Mouse (Mus musculus): ENCODE results near the gene Ascl5. TPM values are rescaled to one million over a fixed set of nuclear protein-coding genes. Genes with fewer than 3 reads are reported as not detected.

The Ascl5 gene
- total RNA-seq, 1 experiment: not detected

DNA sequence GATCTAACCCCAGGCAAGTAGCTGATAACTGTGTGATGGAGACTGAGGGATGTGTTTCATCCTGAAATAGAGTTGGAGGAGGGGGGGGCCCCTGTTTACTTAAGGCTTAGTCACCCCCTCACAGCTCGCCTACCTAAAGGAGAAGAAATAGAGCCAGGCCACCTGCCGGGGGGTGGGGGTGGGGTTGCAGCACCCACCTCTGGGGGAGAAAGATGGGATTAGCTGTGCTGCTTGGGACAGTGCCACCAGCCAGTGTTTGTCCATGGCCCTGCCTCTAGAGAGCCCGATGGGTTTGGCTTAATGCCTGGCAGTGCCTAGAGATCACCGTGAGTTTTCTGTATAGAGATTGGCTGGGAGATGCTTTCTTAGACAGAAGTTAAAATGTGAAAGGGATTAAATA, 9.7 kb upstream of the Ascl5 start:
- Histone ChIP-seq H3K27ac (ENCODE audit: insufficient read depth, low read depth, low read length, poor library complexity, severe bottlenecking) (no peak overlapping the region), H3K36me3 (ENCODE audit: control insufficient read depth, insufficient read depth, low read length, poor library complexity, severe bottlenecking) (no peaks in the 10 kb centered on the region), H3K9ac (ENCODE audit: insufficient read depth, low read depth, low read length, poor library complexity, severe bottlenecking) (no peak overlapping the region), H3K4me3 (ENCODE audit: insufficient read depth in 1 of 2, low read depth in 1 of 2, low read length in 2 of 2, poor library complexity in 1 of 2, severe bottlenecking in 1 of 2) (no peak overlapping the region), H3K4me1 (ENCODE audit: control insufficient read depth in 2 of 2, insufficient read depth in 2 of 2, low read length in 2 of 2, poor library complexity in 1 of 2) (no peaks in the 10 kb centered on the region), H3K9me3 (ENCODE audit: control insufficient read depth, insufficient read depth, low read depth, low read length) (no peaks in the 10 kb centered on the region)
- in situ Hi-C loops (cut with MboI; ENCODE audit: low sequenced_read_pairs in 2 of 2, unreplicated experiment in 2 of 2): no loop called here
- DNase-seq (ENCODE audit: low read depth, low spot score): no peak
- no peak for TF ChIP-seq CHD2 (IDR thresholded peaks at IDR 0.05; ENCODE audit: low read depth, low read length)
- TF ChIP-seq MAFK (IDR thresholded peaks at IDR 0.05; ENCODE audit: insufficient read depth, low read depth, low read length): no peak
- TF ChIP-seq ZC3H11A (IDR thresholded peaks at IDR 0.05; ENCODE audit: borderline replicate concordance, low read depth, low read length): no peak
- TF ChIP-seq ZNF384 (IDR thresholded peaks at IDR 0.05; ENCODE audit: low read depth, low read length): no peak
- TF ChIP-seq HCFC1 (IDR thresholded peaks at IDR 0.05; ENCODE audit: borderline replicate concordance, insufficient read depth, low read length): no peak

DNA sequence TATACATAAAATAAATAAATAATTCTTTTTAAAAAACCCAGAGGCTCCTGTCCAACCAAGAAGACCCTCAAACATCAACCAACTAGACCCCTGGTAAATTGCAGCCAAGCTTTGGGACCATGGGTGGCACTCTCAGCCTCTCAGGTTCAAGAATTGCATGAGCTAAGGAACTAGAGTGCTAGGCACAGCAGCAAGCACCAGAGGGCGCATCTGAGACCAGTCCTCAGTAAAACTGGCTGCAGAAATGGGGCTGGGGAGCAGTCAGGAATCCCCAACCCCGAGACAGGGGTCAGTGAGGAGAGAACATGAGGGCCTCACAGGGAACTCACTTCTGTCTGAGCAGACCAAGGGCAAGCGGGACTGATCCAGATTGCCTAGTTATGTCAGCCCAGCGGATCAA, 4.8 kb upstream of the Ascl5 start:
- H3K9me3 ChIP-seq (ENCODE audit: control insufficient read depth, insufficient read depth, low read depth, low read length): no peaks in the 10 kb centered on the region
- DNase-seq (ENCODE audit: low read depth, low spot score): peak; percentile 41
- H3K36me3 ChIP-seq (ENCODE audit: control insufficient read depth, insufficient read depth, low read length, poor library complexity, severe bottlenecking): no peaks in the 10 kb centered on the region
- no peak overlapping the region for H3K9ac ChIP-seq (ENCODE audit: insufficient read depth, low read depth, low read length, poor library complexity, severe bottlenecking)
- in situ Hi-C loops (cut with MboI; ENCODE audit: low sequenced_read_pairs in 2 of 2, unreplicated experiment in 2 of 2): no loop called here
- H3K27ac ChIP-seq (ENCODE audit: insufficient read depth, low read depth, low read length, poor library complexity, severe bottlenecking): no peak overlapping the region
- TF ChIP-seq ZNF384 (IDR thresholded peaks at IDR 0.05; ENCODE audit: low read depth, low read length) (no peak), HCFC1 (IDR thresholded peaks at IDR 0.05; ENCODE audit: borderline replicate concordance, insufficient read depth, low read length) (no peak), ZC3H11A (IDR thresholded peaks at IDR 0.05; ENCODE audit: borderline replicate concordance, low read depth, low read length) (peak; percentile 11; the same call in 1 of the 2 replicates)
- H3K4me1 ChIP-seq (ENCODE audit: control insufficient read depth in 2 of 2, insufficient read depth in 2 of 2, low read length in 2 of 2, poor library complexity in 1 of 2): no peaks in the 10 kb centered on the region
- H3K4me3 ChIP-seq (ENCODE audit: insufficient read depth in 1 of 2, low read depth in 1 of 2, low read length in 2 of 2, poor library complexity in 1 of 2, severe bottlenecking in 1 of 2): no peak overlapping the region

DNA sequence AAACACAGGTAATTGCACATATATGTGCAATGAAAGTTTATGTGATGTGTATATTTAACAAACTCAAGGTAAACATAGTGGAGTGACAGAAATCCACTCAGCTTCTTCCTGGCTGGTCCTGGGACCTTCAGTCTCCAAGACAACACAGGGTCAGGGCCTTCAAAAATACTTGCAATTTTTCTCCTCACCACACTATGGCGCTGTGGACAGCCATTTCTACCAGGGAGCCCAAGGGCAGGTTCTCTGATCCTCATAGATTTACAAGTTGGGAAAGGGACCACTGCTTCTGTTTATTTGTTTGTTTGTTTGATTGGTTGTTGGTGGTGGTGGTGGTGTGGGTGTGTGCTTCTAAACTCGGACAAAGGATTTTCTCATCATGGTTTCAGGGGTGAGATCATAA, 3.2 kb upstream of the Ascl5 start:
- no peaks in the 10 kb centered on the region for H3K36me3 ChIP-seq (ENCODE audit: control insufficient read depth, insufficient read depth, low read length, poor library complexity, severe bottlenecking)
- DNase-seq (ENCODE audit: low read depth, low spot score): peak; percentile 24
- in situ Hi-C loops (cut with MboI; ENCODE audit: low sequenced_read_pairs in 2 of 2, unreplicated experiment in 2 of 2): no loop called here
- H3K4me1 ChIP-seq (ENCODE audit: control insufficient read depth in 2 of 2, insufficient read depth in 2 of 2, low read length in 2 of 2, poor library complexity in 1 of 2): no peaks in the 10 kb centered on the region
- H3K9ac ChIP-seq (ENCODE audit: insufficient read depth, low read depth, low read length, poor library complexity, severe bottlenecking): no peak overlapping the region
- TF ChIP-seq ZC3H11A (IDR thresholded peaks at IDR 0.05; ENCODE audit: borderline replicate concordance, low read depth, low read length) (no peak), CHD2 (IDR thresholded peaks at IDR 0.05; ENCODE audit: low read depth, low read length) (no peak), ZNF384 (IDR thresholded peaks at IDR 0.05; ENCODE audit: low read depth, low read length) (no peak), HCFC1 (IDR thresholded peaks at IDR 0.05; ENCODE audit: borderline replicate concordance, insufficient read depth, low read length) (no peak), MAFK (IDR thresholded peaks at IDR 0.05; ENCODE audit: insufficient read depth, low read depth, low read length) (no peak)
- H3K27ac ChIP-seq (ENCODE audit: insufficient read depth, low read depth, low read length, poor library complexity, severe bottlenecking): no peak overlapping the region
- no peaks in the 10 kb centered on the region for H3K9me3 ChIP-seq (ENCODE audit: control insufficient read depth, insufficient read depth, low read depth, low read length)
- no peak overlapping the region for H3K4me3 ChIP-seq (ENCODE audit: insufficient read depth in 1 of 2, low read depth in 1 of 2, low read length in 2 of 2, poor library complexity in 1 of 2, severe bottlenecking in 1 of 2)

DNA sequence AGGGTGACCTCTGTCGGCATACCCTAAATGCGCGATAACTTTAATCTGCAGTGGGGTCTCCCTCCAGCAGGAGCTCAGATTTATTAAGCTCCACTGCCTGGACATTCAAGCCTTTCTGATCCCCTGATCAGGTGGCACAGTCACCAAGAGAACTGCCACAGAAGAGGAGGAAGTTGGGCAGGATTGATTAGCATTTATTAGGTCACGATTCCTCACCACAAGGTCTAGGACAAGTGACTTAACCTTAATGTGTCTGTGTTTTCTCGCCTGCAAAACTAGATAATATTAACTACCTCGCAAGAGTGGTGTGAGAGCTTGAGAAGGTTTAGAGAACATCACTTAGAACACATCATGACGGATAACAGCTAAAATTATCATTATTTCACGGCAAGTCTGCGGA, 2.7 kb upstream of the Ascl5 start:
- in situ Hi-C loops (cut with MboI; ENCODE audit: low sequenced_read_pairs in 2 of 2, unreplicated experiment in 2 of 2): no loop called here
- Histone ChIP-seq H3K9ac (ENCODE audit: insufficient read depth, low read depth, low read length, poor library complexity, severe bottlenecking) (no peak overlapping the region), H3K27ac (ENCODE audit: insufficient read depth, low read depth, low read length, poor library complexity, severe bottlenecking) (no peak overlapping the region), H3K9me3 (ENCODE audit: control insufficient read depth, insufficient read depth, low read depth, low read length) (no peaks in the 10 kb centered on the region), H3K4me3 (ENCODE audit: insufficient read depth in 1 of 2, low read depth in 1 of 2, low read length in 2 of 2, poor library complexity in 1 of 2, severe bottlenecking in 1 of 2) (no peak overlapping the region), H3K4me1 (ENCODE audit: control insufficient read depth in 2 of 2, insufficient read depth in 2 of 2, low read length in 2 of 2, poor library complexity in 1 of 2) (no peaks in the 10 kb centered on the region), H3K36me3 (ENCODE audit: control insufficient read depth, insufficient read depth, low read length, poor library complexity, severe bottlenecking) (no peaks in the 10 kb centered on the region)
- TF ChIP-seq HCFC1 (IDR thresholded peaks at IDR 0.05; ENCODE audit: borderline replicate concordance, insufficient read depth, low read length): no peak
- TF ChIP-seq MAFK (IDR thresholded peaks at IDR 0.05; ENCODE audit: insufficient read depth, low read depth, low read length): no peak
- TF ChIP-seq ZC3H11A (IDR thresholded peaks at IDR 0.05; ENCODE audit: borderline replicate concordance, low read depth, low read length): no peak
- no peak for TF ChIP-seq CHD2 (IDR thresholded peaks at IDR 0.05; ENCODE audit: low read depth, low read length)
- no peak for TF ChIP-seq ZNF384 (IDR thresholded peaks at IDR 0.05; ENCODE audit: low read depth, low read length)
- no peak for DNase-seq (ENCODE audit: low read depth, low spot score)

DNA sequence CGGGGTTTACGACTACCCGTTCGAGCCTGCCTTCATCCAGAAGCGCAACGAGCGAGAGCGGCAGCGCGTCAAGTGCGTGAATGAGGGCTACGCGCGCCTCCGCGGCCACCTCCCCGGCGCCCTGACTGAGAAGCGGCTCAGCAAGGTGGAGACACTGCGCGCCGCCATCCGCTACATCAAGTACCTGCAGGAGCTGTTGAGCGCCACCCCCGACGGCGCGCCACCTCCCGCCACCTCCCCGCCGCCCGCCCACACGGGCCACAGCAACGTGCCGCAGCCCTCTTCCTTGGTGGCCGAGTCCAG, 360 bp downstream of the Ascl5 start:
- no peak for TF ChIP-seq CHD2 (IDR thresholded peaks at IDR 0.05; ENCODE audit: low read depth, low read length)
- no peak for TF ChIP-seq ZNF384 (IDR thresholded peaks at IDR 0.05; ENCODE audit: low read depth, low read length)
- TF ChIP-seq HCFC1 (IDR thresholded peaks at IDR 0.05; ENCODE audit: borderline replicate concordance, insufficient read depth, low read length): no peak
- TF ChIP-seq MAFK (IDR thresholded peaks at IDR 0.05; ENCODE audit: insufficient read depth, low read depth, low read length): no peak
- TF ChIP-seq ZC3H11A (IDR thresholded peaks at IDR 0.05; ENCODE audit: borderline replicate concordance, low read depth, low read length): no peak
- Histone ChIP-seq H3K27ac (ENCODE audit: insufficient read depth, low read depth, low read length, poor library complexity, severe bottlenecking) (no peak overlapping the region), H3K9me3 (ENCODE audit: control insufficient read depth, insufficient read depth, low read depth, low read length) (no peaks in the 10 kb centered on the region), H3K9ac (ENCODE audit: insufficient read depth, low read depth, low read length, poor library complexity, severe bottlenecking) (no peak overlapping the region), H3K4me1 (ENCODE audit: control insufficient read depth in 2 of 2, insufficient read depth in 2 of 2, low read length in 2 of 2, poor library complexity in 1 of 2) (no peaks in the 10 kb centered on the region), H3K4me3 (ENCODE audit: insufficient read depth in 1 of 2, low read depth in 1 of 2, low read length in 2 of 2, poor library complexity in 1 of 2, severe bottlenecking in 1 of 2) (peak overlapping the region; percentile 52 to 56), H3K36me3 (ENCODE audit: control insufficient read depth, insufficient read depth, low read length, poor library complexity, severe bottlenecking) (no peaks in the 10 kb centered on the region)
- in situ Hi-C loops (cut with MboI; ENCODE audit: low sequenced_read_pairs in 2 of 2, unreplicated experiment in 2 of 2): no loop called here
- peak; percentile 19 for DNase-seq (ENCODE audit: low read depth, low spot score)
